In genomic region chr8:122375751-122376364, GRCm38 (mm10) we compare ENCODE assay signal across 8 mouse cellular contexts. TPM values are rescaled to one million over a fixed set of nuclear protein-coding genes. Genes with fewer than 3 reads are reported as not detected.
DNase-seq lines count a peak whose midpoint lies in the region; ATAC-seq and TF ChIP-seq lines count a peak whose summit lies in the region.

No protein-coding gene starts in this region.

- H3K9me3 ChIP-seq in limb, embryonic 14.5 days (ENCODE audit: control insufficient read depth, low read length): no peaks in the 10 kb centered on the region
- H3K9me3 ChIP-seq in stomach, embryonic 15.5 days: no peaks in the 10 kb centered on the region

- no peaks in the 10 kb centered on the region for H3K27me3 ChIP-seq in cerebellum, adult 2 months (ENCODE audit: control insufficient read depth, insufficient read depth, low read length)
- no peaks in the 10 kb centered on the region for H3K27me3 ChIP-seq in spleen, adult 2 months (ENCODE audit: control insufficient read depth, insufficient read depth, low read length)
- no peaks in the 10 kb centered on the region for H3K27me3 ChIP-seq in limb, embryonic 14.5 days (ENCODE audit: control insufficient read depth, insufficient read depth, low read length)
- no peaks in the 10 kb centered on the region for H3K27me3 ChIP-seq in stomach, embryonic 15.5 days (replicated peaks)

- no peak for TF ChIP-seq CTCF in cerebellum, adult 2 months (IDR thresholded peaks at IDR 0.05; ENCODE audit: borderline replicate concordance, insufficient read depth, low read depth, low read length)
- TF ChIP-seq CTCF in spleen, adult 2 months (IDR thresholded peaks at IDR 0.05; ENCODE audit: extremely low read depth, insufficient read depth, insufficient read length, insufficient replicate concordance): no peak

- H3K4me3 ChIP-seq in cerebellum, adult 2 months (replicated peaks; ENCODE audit: insufficient read depth, low read depth, low read length): peak overlapping the region; percentile 72
- H3K4me3 ChIP-seq in spleen, adult 2 months (ENCODE audit: extremely low read depth, insufficient read depth, insufficient read length): peak overlapping the region; percentile 61
- H3K4me3 ChIP-seq in limb, embryonic 14.5 days (replicated peaks; ENCODE audit: low read length): peak overlapping the region; percentile 84
- peak overlapping the region; percentile 84 for H3K4me3 ChIP-seq in stomach, embryonic 15.5 days (replicated peaks)

- no peak for ATAC-seq in limb, embryonic 14.5 days (ENCODE audit: low FRiP score, low read depth)
- ATAC-seq in stomach, embryonic 15.5 days (ENCODE audit: insufficient read depth, low FRiP score, low read depth): no peak
- ATAC-seq in megakaryocyte progenitor cell, adult 5-6 weeks (replicated peaks; ENCODE audit: poor library complexity): no peak

- peak overlapping the region; percentile 80 for H3K4me2 ChIP-seq in limb, embryonic 14.5 days (replicated peaks; ENCODE audit: low read depth, low read length, severe bottlenecking)
- H3K4me2 ChIP-seq in stomach, embryonic 15.5 days: peak overlapping the region; percentile 65

- no peak for TF ChIP-seq POLR2A in cerebellum, adult 2 months (IDR thresholded peaks at IDR 0.05; ENCODE audit: borderline replicate concordance, insufficient read depth, low read length)
- no peak for TF ChIP-seq POLR2A in spleen, adult 2 months (IDR thresholded peaks at IDR 0.05; ENCODE audit: low read depth, low read length)
- no peak for TF ChIP-seq POLR2A in limb, embryonic 14.5 days (IDR thresholded peaks at IDR 0.05; ENCODE audit: borderline replicate concordance, extremely low read depth, insufficient read depth, insufficient read length)

- no peak for DNase-seq in cerebellum, adult 2 months
- no peak for DNase-seq in cerebellum, postnatal 4 days (ENCODE audit: low spot score in 2 of 2)
- no peak for DNase-seq in spleen, adult 2 months (ENCODE audit: low read depth in 1 of 2, low spot score in 2 of 2)
- DNase-seq in spleen, postnatal 10 days (ENCODE audit: low spot score in 2 of 2): no peak
- DNase-seq in limb, embryonic 14.5 days (ENCODE audit: low spot score): no peak
- DNase-seq in kidney, adult 18-20 months: no peak

- peak overlapping the region; percentile 26; the same call in 1 of the 2 replicates for H3K27ac ChIP-seq in cerebellum, adult 2 months (ENCODE audit: insufficient read depth, low read length)
- no peak overlapping the region for H3K27ac ChIP-seq in spleen, adult 2 months (ENCODE audit: insufficient read depth, low read length)
- 0 out of 2 replicates have a peak overlapping the region, but pooled peaks have one; percentile 43 for H3K27ac ChIP-seq in limb, embryonic 14.5 days (replicated peaks; ENCODE audit: low read depth, low read length)
- no peak overlapping the region for H3K27ac ChIP-seq in stomach, embryonic 15.5 days

- WGBS in cerebellum, adult 2 months: 19% methylated on average over 13 of the region's 13 CpGs
- 16% methylated on average over 13 of the region's 13 CpGs for WGBS in spleen, adult 2 months
- WGBS in limb, embryonic 14.5 days: 28% methylated on average over 13 of the region's 13 CpGs
- WGBS in stomach, embryonic 15.5 days: 23% methylated on average over 13 of the region's 13 CpGs

- peak overlapping the region; percentile 88 for H3K9ac ChIP-seq in limb, embryonic 14.5 days (ENCODE audit: low read depth, low read length, severe bottlenecking)
- H3K9ac ChIP-seq in stomach, embryonic 15.5 days: no peak overlapping the region

- H3K4me1 ChIP-seq in cerebellum, adult 2 months (ENCODE audit: control insufficient read depth, insufficient read depth, low read length): peaks cover under 1% of the 10 kb centered on the region; the same call in 1 of the 2 replicates
- no peaks in the 10 kb centered on the region; the same call in 1 of the 2 replicates for H3K4me1 ChIP-seq in spleen, adult 2 months (ENCODE audit: control insufficient read depth, insufficient read depth, insufficient read length)
- H3K4me1 ChIP-seq in limb, embryonic 14.5 days (ENCODE audit: control insufficient read depth, insufficient read depth, low read length): peaks cover 14% of the 10 kb centered on the region
- H3K4me1 ChIP-seq in stomach, embryonic 15.5 days: peaks cover 5% of the 10 kb centered on the region; the same call in 1 of the 2 replicates

- peaks cover 3% of the 10 kb centered on the region for H3K36me3 ChIP-seq in spleen, adult 2 months (ENCODE audit: control insufficient read depth, insufficient read depth, low read length)
- H3K36me3 ChIP-seq in limb, embryonic 14.5 days (ENCODE audit: control insufficient read depth, insufficient read depth, low read length): peaks cover 13% of the 10 kb centered on the region
- no peaks in the 10 kb centered on the region for H3K36me3 ChIP-seq in stomach, embryonic 15.5 days

RNA-seq across cellular contexts. Expression of gene Zc3h18, which starts 0.6 kb away (rescaled TPM):
- polyA plus RNA-seq in cerebellum, adult 2 months (2012; rRNA removed): 39.2 and 40.1 TPM in 2 replicates
- polyA plus RNA-seq in spleen, adult 2 months (2012; rRNA removed): 29.1 and 30.2 TPM in 2 replicates
- polyA plus RNA-seq in limb, embryonic 14.5 days (2012; rRNA removed): 50.9 and 58.1 TPM in 2 replicates
- polyA plus RNA-seq in limb, embryonic 14.5 days (2014; fragmentation: Nextera tagmentation; extraction: Ambion mirVana): 31.3 and 38.5 TPM in 2 replicates
- polyA plus RNA-seq in stomach, embryonic 15.5 days (2015; fragmentation: Nextera tagmentation; extraction: Ambion mirVana): 48.7 and 48.9 TPM in 2 replicates
- total RNA-seq in megakaryocyte progenitor cell, adult 5-6 weeks (2015): 26.1 and 27.2 TPM in 2 replicates
- total RNA-seq in megakaryocyte progenitor cell, adult 5-6 weeks (2017): 55.6 and 67.3 TPM in 2 replicates

RNA-seq across cellular contexts. Expression of gene Trhr2, which starts 15.3 kb away (rescaled TPM):
- polyA plus RNA-seq in cerebellum, adult 2 months (2012; rRNA removed): 0.63 and 1.8 TPM in 2 replicates
- 0.12 TPM in 1 of 2 replicates, not detected in the other for polyA plus RNA-seq in spleen, adult 2 months (2012; rRNA removed)
- 1.7 and 3.2 TPM in 2 replicates for polyA plus RNA-seq in limb, embryonic 14.5 days (2012; rRNA removed)
- polyA plus RNA-seq in limb, embryonic 14.5 days (2014; fragmentation: Nextera tagmentation; extraction: Ambion mirVana): 0.25 TPM in 1 of 2 replicates, not detected in the other
- polyA plus RNA-seq in stomach, embryonic 15.5 days (2015; fragmentation: Nextera tagmentation; extraction: Ambion mirVana): not detected in 2 replicates
- not detected in 2 replicates for total RNA-seq in megakaryocyte progenitor cell, adult 5-6 weeks (2015)
- not detected in 2 replicates for total RNA-seq in megakaryocyte progenitor cell, adult 5-6 weeks (2017)

RNA-seq across cellular contexts. Expression of gene Il17c, which starts 46.0 kb away (rescaled TPM):
- 0.27 and 0.49 TPM in 2 replicates for polyA plus RNA-seq in cerebellum, adult 2 months (2012; rRNA removed)
- polyA plus RNA-seq in spleen, adult 2 months (2012; rRNA removed): 0.28 TPM in 1 of 2 replicates, not detected in the other
- polyA plus RNA-seq in limb, embryonic 14.5 days (2012; rRNA removed): 0.49 and 0.92 TPM in 2 replicates
- polyA plus RNA-seq in limb, embryonic 14.5 days (2014; fragmentation: Nextera tagmentation; extraction: Ambion mirVana): not detected in 2 replicates
- not detected in 2 replicates for polyA plus RNA-seq in stomach, embryonic 15.5 days (2015; fragmentation: Nextera tagmentation; extraction: Ambion mirVana)
- total RNA-seq in megakaryocyte progenitor cell, adult 5-6 weeks (2015): not detected in 2 replicates
- not detected in 2 replicates for total RNA-seq in megakaryocyte progenitor cell, adult 5-6 weeks (2017)

RNA-seq across cellular contexts. Expression of gene Cyba, which starts 56.9 kb away (rescaled TPM):
- polyA plus RNA-seq in cerebellum, adult 2 months (2012; rRNA removed): 12.0 and 15.5 TPM in 2 replicates
- polyA plus RNA-seq in spleen, adult 2 months (2012; rRNA removed): 751 and 823 TPM in 2 replicates
- 108 and 131 TPM in 2 replicates for polyA plus RNA-seq in limb, embryonic 14.5 days (2012; rRNA removed)
- polyA plus RNA-seq in limb, embryonic 14.5 days (2014; fragmentation: Nextera tagmentation; extraction: Ambion mirVana): 183 and 188 TPM in 2 replicates
- polyA plus RNA-seq in stomach, embryonic 15.5 days (2015; fragmentation: Nextera tagmentation; extraction: Ambion mirVana): 238 and 267 TPM in 2 replicates
- 123 and 166 TPM in 2 replicates for total RNA-seq in megakaryocyte progenitor cell, adult 5-6 weeks (2015)
- 94.4 and 117 TPM in 2 replicates for total RNA-seq in megakaryocyte progenitor cell, adult 5-6 weeks (2017)

Comparison
In these comparisons a context has a peak if more than half of its experiments do, and no peak if none do; other contexts are left out.
1. H3K27ac ChIP-seq: peak in cerebellum, adult 2 months (single experiment) and limb, embryonic 14.5 days (single experiment); none in spleen, adult 2 months (single experiment) and stomach, embryonic 15.5 days (single experiment).
2. Peak in every context shown above with its lines, with median percentiles within 50 percentile points of each other: H3K4me3 ChIP-seq.